Mouse (Mus musculus) megakaryocyte progenitor cell, adult 5-6 weeks (primary cell): ENCODE data around the gene Scgb2b7. TPM values are rescaled to one million over a fixed set of nuclear protein-coding genes. Genes with fewer than 3 reads are reported as not detected.
"Not testable (repeated sequence)": the region's sequence is repeated elsewhere in the genome, so short reads cannot be mapped to it uniquely, and the experiment has no call there.

Experiments used
- ATAC-seq: replicated peaks from 2 replicates; pipeline ENCODE4 v1.8.0; 2016; ENCODE audit warnings: mild to moderate bottlenecking, moderate TSS enrichment, inconsistent platforms; ENCODE audit not compliant: poor library complexity
- total RNA-seq, 2 experiments: library from RNA; stranded (forward) in 1 of 2; stranded (reverse) in 1 of 2; fragments of 157-497, 149-512 nt in 1 of 2; fragments of 200-1000 nt in 1 of 2; gene quantifications; 2 replicates each; pipeline versions ENCODE4 v1.2.3 to v1.2.4; 2015 to 2017

The Scgb2b7 gene
- total RNA-seq (2015): not detected in 2 replicates
- total RNA-seq (2017): not detected in 2 replicates

DNA sequence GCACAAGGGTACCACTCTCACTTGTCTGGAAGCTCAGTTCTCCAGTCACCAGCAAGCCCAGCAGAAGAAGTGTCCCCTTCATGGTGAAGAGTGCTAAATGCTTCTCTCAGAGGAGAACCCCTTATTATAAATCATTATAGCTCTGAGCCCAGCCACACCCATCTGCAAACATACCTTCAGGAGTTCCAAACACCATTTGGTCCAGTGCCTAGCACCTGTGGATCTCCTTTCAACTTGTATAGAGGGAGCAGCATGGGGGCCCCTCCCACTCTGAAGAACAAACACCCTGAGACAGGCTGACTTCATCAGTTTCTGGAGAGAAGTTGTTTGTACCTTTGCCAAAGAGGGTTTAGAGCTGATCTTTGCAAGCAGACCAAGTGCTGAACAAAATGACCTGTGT lies at the start of gene Scgb2b7:
TSS of gene Scgb2b7 (minus strand) at position 101 of the 400 bp plus-strand sequence.
- not testable (repeated sequence) for ATAC-seq

DNA sequence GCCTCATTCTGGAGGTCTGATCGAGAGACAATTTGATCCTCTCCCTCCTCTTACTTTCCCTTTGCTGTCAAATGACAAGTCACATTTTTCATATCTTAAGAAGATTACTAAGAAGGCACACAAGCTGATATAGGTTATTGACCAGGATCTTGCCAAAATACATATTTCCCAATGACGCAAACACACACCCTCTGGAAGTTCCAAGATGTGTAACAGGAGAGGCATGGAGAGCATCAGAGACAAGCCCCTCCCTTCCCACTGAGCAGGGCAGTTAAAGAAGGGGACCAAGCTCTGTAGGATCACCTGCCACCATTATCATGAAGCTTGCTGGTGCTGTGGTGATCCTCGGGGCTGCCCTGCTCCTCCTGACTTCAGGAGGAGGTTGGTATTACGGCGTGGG lies 6.8 kb upstream of the Scgb2b7 start, which contains the start of gene Scgb1b7:
TSS of gene Scgb1b7 (plus strand) at position 301 of the 400 bp plus-strand sequence.
- ATAC-seq: not testable (repeated sequence)

Other genes starting within 250 kb of the Scgb2b7 start
- not detected in 2 replicates for gene Scgb1b7, start 6.9 kb upstream of the Scgb2b7 start, total RNA-seq (2015)
- not detected in 2 replicates for gene Scgb1b7, start 6.9 kb upstream of the Scgb2b7 start, total RNA-seq (2017)